Mouse (Mus musculus) forebrain, embryonic 16.5 days (tissue): Measurements from ENCODE around the gene Cyb5r3. TPM values are rescaled to one million over a fixed set of nuclear protein-coding genes. Genes with fewer than 3 reads are reported as not detected.

Source experiments
- ATAC-seq: fragments of 200-750 bp; cut with Nextera tagmentation; 2 replicates; pipeline ENCODE4 v1.8.0; 2017; ENCODE audit warnings: mild to moderate bottlenecking, moderate library complexity
- H3K27ac ChIP-seq: fragments of 300-500 bp; sonication (generic); 2 replicates; pipeline ENCODE4 v1.5.1; 2014; ENCODE audit warnings: low read length, control low read depth
- H3K27me3 ChIP-seq: fragments of 300-500 bp; sonication (generic); replicated peaks from 2 replicates; pipeline ENCODE4 v1.6.1; 2014; ENCODE audit warnings: low read length; ENCODE audit not compliant: control insufficient read depth, insufficient read depth
- H3K36me3 ChIP-seq: fragments of 300-500 bp; sonication (generic); 2 replicates; pipeline ENCODE4 v1.6.1; 2014; ENCODE audit not compliant: control insufficient read depth, insufficient read depth
- H3K4me1 ChIP-seq: fragments of 300-500 bp; sonication (generic); replicated peaks from 2 replicates; pipeline ENCODE4 v1.6.1; 2014; ENCODE audit warnings: low read length; ENCODE audit not compliant: control insufficient read depth, insufficient read depth
- H3K4me2 ChIP-seq: fragments of 300-500 bp; sonication (generic); 2 replicates; pipeline ENCODE4 v1.6.1; 2014; ENCODE audit warnings: mild to moderate bottlenecking, low read length, control low read depth
- H3K4me3 ChIP-seq: fragments of 300-500 bp; sonication (generic); replicated peaks from 2 replicates; pipeline ENCODE4 v1.5.1; 2014; ENCODE audit warnings: mild to moderate bottlenecking, low read length, control low read depth
- H3K9ac ChIP-seq: fragments of 300-500 bp; sonication (generic); replicated peaks from 2 replicates; pipeline ENCODE4 v1.6.1; 2014; ENCODE audit warnings: low read depth, low read length, control low read depth
- H3K9me3 ChIP-seq: fragments of 300-500 bp; sonication (generic); 2 replicates; pipeline ENCODE4 v1.6.1; 2016; ENCODE audit warnings: low read length; ENCODE audit not compliant: control insufficient read depth
- WGBS: fragments of 180-500 bp; shearing (Covaris S2); extraction: QIAGEN DNeasy Blood & Tissue Kit; methylation state at CpG from one replicate; pipeline ENCODE4 v1.1.7; 2014; 5-methylcytosine and 5-hydroxymethylcytosine counted together
- polyA plus RNA-seq: library from polyadenylated mRNA; unstranded; fragments of >200 nt; fragmentation: Nextera tagmentation; extraction: Ambion mirVana; gene quantifications from 2 replicates; pipeline ENCODE4 v1.2.1, GENCODE M21; 2015

Gene Cyb5r3
- polyA plus RNA-seq, 1 experiment from 2014 or later = 112 TPM

GRCm38 (mm10) chr15:83154309-83154708 lies 18.1 kb downstream of the Cyb5r3 start:
- no peak for ATAC-seq
- Histone ChIP-seq H3K4me1 (0 out of 2 replicates have a peak, but pooled peaks cover 4% of the 10 kb centered on the region), H3K27ac (no peak overlapping the region), H3K9me3 (no peaks in the 10 kb centered on the region), H3K4me2 (no peak overlapping the region), H3K4me3 (no peak overlapping the region), H3K27me3 (no peaks in the 10 kb centered on the region), H3K36me3 (peaks cover 13% of the 10 kb centered on the region), H3K9ac (no peak overlapping the region)
- WGBS = 91% methylated on average over 7 of the region's 7 CpGs

GRCm38 (mm10) chr15:83150694-83151093 lies 21.7 kb downstream of the Cyb5r3 start:
- H3K36me3 ChIP-seq = peaks cover 5% of the 10 kb centered on the region
- no peak for ATAC-seq
- H3K9ac ChIP-seq = no peak overlapping the region
- H3K27ac ChIP-seq = no peak overlapping the region
- WGBS = 87% methylated on average over 4 of the region's 4 CpGs
- H3K4me2 ChIP-seq = no peak overlapping the region
- no peak overlapping the region for H3K4me3 ChIP-seq
- H3K4me1 ChIP-seq = peaks cover 15% of the 10 kb centered on the region
- H3K9me3 ChIP-seq = no peaks in the 10 kb centered on the region
- H3K27me3 ChIP-seq = no peaks in the 10 kb centered on the region

- ATAC-seq = no peak
- no peaks in the 10 kb centered on the region for H3K9me3 ChIP-seq
- WGBS = 15% methylated on average over 3 of the region's 3 CpGs
- peaks cover 15% of the 10 kb centered on the region for H3K4me1 ChIP-seq
- peak overlapping the region; percentile 99 for H3K27ac ChIP-seq
- H3K9ac ChIP-seq = peak overlapping the region; percentile 98
- H3K4me3 ChIP-seq = peak overlapping the region; percentile 87
- H3K36me3 ChIP-seq = peaks cover 5% of the 10 kb centered on the region
- peak overlapping the region; percentile 59 for H3K4me2 ChIP-seq
- H3K27me3 ChIP-seq = no peaks in the 10 kb centered on the region
Measured at GRCm38 (mm10) chr15:83150073-83150442, 22.3 kb downstream of the Cyb5r3 start.

GRCm38 (mm10) chr15:83149196-83150072 lies 23.0 kb downstream of the Cyb5r3 start, which contains the start of gene Poldip3:
Gene Poldip3 (minus strand): TSS chr15:83149384.
- Histone ChIP-seq H3K27me3 (no peaks in the 10 kb centered on the region), H3K36me3 (peaks cover 5% of the 10 kb centered on the region), H3K9me3 (no peaks in the 10 kb centered on the region), H3K4me2 (peak within 1 kb of the TSS; percentile 61), H3K27ac (peak within 1 kb of the TSS; percentile 99), H3K4me3 (peak within 1 kb of the TSS; percentile 87), H3K9ac (peak within 1 kb of the TSS; percentile 98), H3K4me1 (peaks cover 15% of the 10 kb centered on the region)
- ATAC-seq = peak; percentile 93
- under 1% methylated on average over 56 of the region's 56 CpGs for WGBS

GRCm38 (mm10) chr15:83148801-83149195 lies 23.6 kb downstream of the Cyb5r3 start:
- under 1% methylated on average over 30 of the region's 41 CpGs for WGBS
- Histone ChIP-seq H3K4me3 (peak overlapping the region; percentile 87), H3K36me3 (peaks cover 5% of the 10 kb centered on the region), H3K9ac (peak overlapping the region; percentile 98), H3K27me3 (no peaks in the 10 kb centered on the region), H3K4me1 (peaks cover 15% of the 10 kb centered on the region), H3K27ac (peak overlapping the region; percentile 99), H3K9me3 (no peaks in the 10 kb centered on the region), H3K4me2 (peak overlapping the region; percentile 61)
- ATAC-seq = peak; percentile 77

- H3K36me3 ChIP-seq = peaks cover 5% of the 10 kb centered on the region
- H3K27me3 ChIP-seq = no peaks in the 10 kb centered on the region
- peak overlapping the region; percentile 98 for H3K9ac ChIP-seq
- peak overlapping the region; percentile 99 for H3K27ac ChIP-seq
- H3K4me3 ChIP-seq = peak overlapping the region; percentile 87
- H3K4me2 ChIP-seq = peak overlapping the region; percentile 61
- peaks cover 15% of the 10 kb centered on the region for H3K4me1 ChIP-seq
- H3K9me3 ChIP-seq = no peaks in the 10 kb centered on the region
- 3% methylated on average over 21 of the region's 21 CpGs for WGBS
- no peak for ATAC-seq
Measured at GRCm38 (mm10) chr15:83148395-83148794, 24.0 kb downstream of the Cyb5r3 start.

- no peak overlapping the region for H3K4me2 ChIP-seq
- no peak overlapping the region for H3K27ac ChIP-seq
- H3K27me3 ChIP-seq = no peaks in the 10 kb centered on the region
- no peak overlapping the region for H3K9ac ChIP-seq
- no peaks in the 10 kb centered on the region for H3K9me3 ChIP-seq
- 88% methylated on average over 6 of the region's 6 CpGs for WGBS
- peaks cover 23% of the 10 kb centered on the region for H3K4me1 ChIP-seq
- ATAC-seq = no peak
- peaks cover 5% of the 10 kb centered on the region for H3K36me3 ChIP-seq
- H3K4me3 ChIP-seq = no peak overlapping the region
Measured at GRCm38 (mm10) chr15:83145541-83145940, 26.9 kb downstream of the Cyb5r3 start.

- peaks cover 15% of the 10 kb centered on the region for H3K4me1 ChIP-seq
- peaks cover 5% of the 10 kb centered on the region for H3K36me3 ChIP-seq
- no peaks in the 10 kb centered on the region for H3K27me3 ChIP-seq
- no peak overlapping the region for H3K9ac ChIP-seq
- no peaks in the 10 kb centered on the region for H3K9me3 ChIP-seq
- WGBS = 17% methylated on average over 5 of the region's 5 CpGs
- H3K4me2 ChIP-seq = no peak overlapping the region
- no peak for ATAC-seq
- H3K4me3 ChIP-seq = no peak overlapping the region
- H3K27ac ChIP-seq = no peak overlapping the region
Measured at GRCm38 (mm10) chr15:83142861-83143260, 29.5 kb downstream of the Cyb5r3 start.

GRCm38 (mm10) chr15:83135654-83136053 lies 36.7 kb downstream of the Cyb5r3 start:
- Histone ChIP-seq H3K4me3 (no peak overlapping the region), H3K9ac (no peak overlapping the region), H3K27me3 (no peaks in the 10 kb centered on the region), H3K9me3 (no peaks in the 10 kb centered on the region), H3K4me1 (0 out of 2 replicates have a peak, but pooled peaks cover 1% of the 10 kb centered on the region), H3K36me3 (peaks cover 37% of the 10 kb centered on the region), H3K27ac (no peak overlapping the region), H3K4me2 (no peak overlapping the region)
- no peak for ATAC-seq
- 95% methylated on average over 2 of the region's 2 CpGs for WGBS
